Mouse (Mus musculus): ENCODE results near the gene Brpf3.

- TF ChIP-seq CTCF (IDR thresholded peaks at IDR 0.05; ENCODE audit: extremely low read depth, insufficient read depth, insufficient read length, insufficient replicate concordance) (no peak), POLR2A (IDR thresholded peaks at IDR 0.05; ENCODE audit: low read depth, low read length) (no peak)
Measured at GRCm38 (mm10) chr17:28872322-28872721, 71.4 kb downstream of the Brpf3 start.
